Mouse (Mus musculus) heart, postnatal 0 days (tissue): ENCODE measurements around the gene Edf1. TPM values are rescaled to one million over a fixed set of nuclear protein-coding genes. Genes with fewer than 3 reads are reported as not detected.
A peak's percentile ranks its signal among the peaks of the same experiment; 100 is the strongest.

Source experiments
- ATAC-seq: fragments of 200-750 bp; cut with Nextera tagmentation; 2 replicates; pipeline ENCODE4 v1.8.0; 2017; ENCODE audit warnings: low read depth, moderate number of reproducible peaks, moderate library complexity; ENCODE audit not compliant: insufficient read depth
- DNase-seq: peaks from one replicate; pipeline ENCODE4 v3.0.0-alpha.2; 2016; ENCODE audit warnings: low spot score
- H3K27ac ChIP-seq: fragments of 300-500 bp; sonication (generic); 2 replicates; pipeline ENCODE4 v1.5.1; 2014; ENCODE audit warnings: low read depth, mild to moderate bottlenecking
- H3K27me3 ChIP-seq: fragments of 300-500 bp; sonication (generic); 2 replicates; pipeline ENCODE4 v1.6.1; 2014; ENCODE audit warnings: low read length, mixed read lengths; ENCODE audit not compliant: control insufficient read depth, insufficient read depth
- H3K36me3 ChIP-seq: fragments of 300-500 bp; sonication (generic); replicated peaks from 2 replicates; pipeline ENCODE4 v1.6.1; 2014; ENCODE audit warnings: low read length, mixed read lengths; ENCODE audit not compliant: control insufficient read depth, insufficient read depth
- H3K4me1 ChIP-seq: fragments of 300-500 bp; sonication (generic); 2 replicates; pipeline ENCODE4 v1.6.1; 2014; ENCODE audit warnings: antibody characterized with exemption; ENCODE audit not compliant: control insufficient read depth, insufficient read depth
- H3K4me2 ChIP-seq: fragments of 300-500 bp; sonication (generic); 2 replicates; pipeline ENCODE4 v1.6.1; 2014; ENCODE audit warnings: low read depth, mild to moderate bottlenecking, low read length, moderate library complexity
- H3K4me3 ChIP-seq: fragments of 300-500 bp; sonication (generic); 2 replicates; pipeline ENCODE4 v1.5.1; 2014; ENCODE audit warnings: low read depth, low read length
- H3K9ac ChIP-seq: fragments of 300-500 bp; sonication (generic); replicated peaks from 2 replicates; pipeline ENCODE4 v1.6.1; 2014; ENCODE audit warnings: low read depth, low read length, mixed read lengths
- H3K9me3 ChIP-seq: fragments of 300-500 bp; sonication (generic); replicated peaks from 2 replicates; pipeline ENCODE4 v1.6.1; 2016; ENCODE audit warnings: low read length; ENCODE audit not compliant: control insufficient read depth
- CTCF ChIP-seq: IDR thresholded peaks from 2 replicates; pipeline ENCODE4 v1.5.1; 2016; ENCODE audit warnings: antibody characterized with exemption, control low read depth, low read depth
- EP300 ChIP-seq: IDR thresholded peaks from 2 replicates; pipeline ENCODE4 v1.6.1; 2016; ENCODE audit warnings: antibody characterized with exemption, low read depth
- WGBS: fragments of 180-500 bp; shearing (Covaris S2); extraction: QIAGEN DNeasy Blood & Tissue Kit; methylation state at CpG from one replicate; pipeline ENCODE4 v1.1.7; 2014; 5-methylcytosine and 5-hydroxymethylcytosine counted together
- polyA plus RNA-seq: library from polyadenylated mRNA; unstranded; fragments of >200 nt; fragmentation: Nextera tagmentation; extraction: Ambion mirVana; gene quantifications from 2 replicates; pipeline ENCODE4 v1.2.1, GENCODE M21; 2015
- total RNA-seq: library from RNA; depleted of rRNA; stranded (reverse); fragments of >200 nt; gene quantifications from 2 replicates; pipeline ENCODE4 v1.2.3, GENCODE M21; 2014; ENCODE audit warnings: low replicate concordance

Gene Edf1
- total and polyA plus RNA-seq, 2 experiments from 2014 or later: 112 to 314 TPM

GRCm38 (mm10) chr2:25581294-25581864 is 23.7 kb downstream of the Edf1 start, which contains the start of gene Ajm1:
TSS of gene Ajm1 (minus strand) at chr2:25581757.
- H3K4me3 ChIP-seq: peak within 1 kb of the TSS; percentile 39
- peak within 1 kb of the TSS; percentile 66 for H3K4me2 ChIP-seq
- no peaks in the 10 kb centered on the region for H3K9me3 ChIP-seq
- H3K4me1 ChIP-seq: peaks cover 32% of the 10 kb centered on the region; the same call in 1 of the 2 replicates
- DNase-seq: peak; percentile 77
- no peak within 1 kb of the TSS for H3K27ac ChIP-seq
- peaks cover 50% of the 10 kb centered on the region for H3K27me3 ChIP-seq
- peak; percentile 75 for ATAC-seq
- TF ChIP-seq CTCF (peak; percentile 91), EP300 (no peak)
- no peak within 1 kb of the TSS for H3K9ac ChIP-seq
- H3K36me3 ChIP-seq: peaks cover 24% of the 10 kb centered on the region
- WGBS: 5% methylated on average over 19 of the region's 19 CpGs

GRCm38 (mm10) chr2:25581901-25582301 is 24.3 kb downstream of the Edf1 start:
- peaks cover 29% of the 10 kb centered on the region for H3K36me3 ChIP-seq
- DNase-seq: no peak

GRCm38 (mm10) chr2:25582466-25583119 is 24.9 kb downstream of the Edf1 start:
- WGBS: 45% methylated on average over 12 of the region's 12 CpGs
- Histone ChIP-seq H3K27me3 (peaks cover 38% of the 10 kb centered on the region), H3K9ac (no peak overlapping the region), H3K9me3 (no peaks in the 10 kb centered on the region), H3K4me2 (no peak overlapping the region), H3K4me3 (no peak overlapping the region), H3K36me3 (peaks cover 29% of the 10 kb centered on the region), H3K4me1 (peaks cover 37% of the 10 kb centered on the region), H3K27ac (no peak overlapping the region)
- peak; percentile 6; the same call in 1 of the 2 replicates for ATAC-seq
- no peak for DNase-seq
- TF ChIP-seq EP300 (no peak), CTCF (no peak)

More at GRCm38 (mm10) chr2:25581901-25582301, 24.3 kb downstream of the Edf1 start:
- ATAC-seq: 0 out of 2 replicates have a peak, but pooled peaks have one; percentile 0
- peaks cover 45% of the 10 kb centered on the region for H3K27me3 ChIP-seq
- no peak overlapping the region for H3K9ac ChIP-seq
- 20% methylated on average over 6 of the region's 6 CpGs for WGBS
- H3K4me2 ChIP-seq: peak overlapping the region; percentile 66
- H3K27ac ChIP-seq: no peak overlapping the region
- peaks cover 35% of the 10 kb centered on the region for H3K4me1 ChIP-seq
- no peak overlapping the region for H3K4me3 ChIP-seq
- TF ChIP-seq EP300 (no peak), CTCF (no peak)
- no peaks in the 10 kb centered on the region for H3K9me3 ChIP-seq

- H3K27ac ChIP-seq: no peak overlapping the region
- H3K9ac ChIP-seq: no peak overlapping the region
- H3K4me1 ChIP-seq: peaks cover 36% of the 10 kb centered on the region
- TF ChIP-seq CTCF: no peak
- no peak for TF ChIP-seq EP300
- no peak overlapping the region for H3K4me2 ChIP-seq
- no peaks in the 10 kb centered on the region for H3K9me3 ChIP-seq
- ATAC-seq (no peak), DNase-seq (no peak)
- no peak overlapping the region for H3K4me3 ChIP-seq
- WGBS: 82% methylated on average over 6 of the region's 6 CpGs
- H3K36me3 ChIP-seq: peaks cover 29% of the 10 kb centered on the region
- H3K27me3 ChIP-seq: peaks cover 33% of the 10 kb centered on the region
Measured at GRCm38 (mm10) chr2:25583120-25583481, 25.5 kb downstream of the Edf1 start.

GRCm38 (mm10) chr2:25583571-25583970 is 25.9 kb downstream of the Edf1 start:
- Histone ChIP-seq H3K27me3 (peaks cover 28% of the 10 kb centered on the region), H3K36me3 (peaks cover 29% of the 10 kb centered on the region), H3K4me3 (no peak overlapping the region), H3K9ac (no peak overlapping the region), H3K4me2 (no peak overlapping the region), H3K4me1 (peaks cover 36% of the 10 kb centered on the region), H3K27ac (no peak overlapping the region), H3K9me3 (no peaks in the 10 kb centered on the region)
- WGBS: 59% methylated on average over 4 of the region's 4 CpGs
- no peak for ATAC-seq
- DNase-seq: no peak
- TF ChIP-seq EP300: no peak
- TF ChIP-seq CTCF: no peak

- Histone ChIP-seq H3K27me3 (peaks cover 22% of the 10 kb centered on the region), H3K4me3 (no peak overlapping the region), H3K9ac (no peak overlapping the region), H3K9me3 (no peaks in the 10 kb centered on the region), H3K4me1 (peaks cover 36% of the 10 kb centered on the region), H3K4me2 (no peak overlapping the region), H3K36me3 (peaks cover 29% of the 10 kb centered on the region), H3K27ac (no peak overlapping the region)
- no peak for ATAC-seq
- no peak for TF ChIP-seq EP300
- no peak for TF ChIP-seq CTCF
- no peak for DNase-seq
- WGBS: 79% methylated on average over 3 of the region's 3 CpGs
Measured at GRCm38 (mm10) chr2:25584152-25584551, 26.5 kb downstream of the Edf1 start.
